Mouse (Mus musculus): ENCODE measurements at regions not wholly inside any gene's neighbourhood (a gene's known extent, or its start where the extent isn't known, plus 50 kb on each side); places are given as distances from the start of the nearest gene placed in this dataset.

- TF ChIP-seq CTCF (IDR thresholded peaks at IDR 0.05; ENCODE audit: insufficient read depth, low read length) = no peak
- TF ChIP-seq POLR2A (IDR thresholded peaks at IDR 0.05; ENCODE audit: borderline replicate concordance, extremely low read depth, low read depth, low read length) = no peak
Measured at GRCm38 (mm10) chr13:35326682-35327242, 299.9 kb upstream of the Eci2 start.

All from lung, adult 2 months (tissue).